Mouse (Mus musculus): ENCODE measurements around the gene Arhgef1.

- no peak for TF ChIP-seq CTCF (IDR thresholded peaks at IDR 0.05; ENCODE audit: extremely low read depth, insufficient read depth, low read length)
- TF ChIP-seq POLR2A (IDR thresholded peaks at IDR 0.05; ENCODE audit: extremely low read depth, insufficient read depth, low read length) = no peak
Measured at GRCm38 (mm10) chr7:24969805-24970204, 67.1 kb downstream of the Arhgef1 start.
